Mouse (Mus musculus) testis, postnatal 10 days (tissue): Measurements from ENCODE around the gene Iscu.

Experiments used
- DNase-seq: peaks from one replicate; pipeline ENCODE4 v3.0.0; 2021; ENCODE audit warnings: low spot score

Iscu gene

GRCm38 (mm10) chr5:113772450-113772895 is at the start of gene Iscu, which contains the start of gene Sart3:
Gene Iscu, plus strand, starts transcription at chr5:113772748.
Gene Sart3, minus strand, starts transcription at chr5:113772510.
- peak; percentile 98 for DNase-seq

DNA sequence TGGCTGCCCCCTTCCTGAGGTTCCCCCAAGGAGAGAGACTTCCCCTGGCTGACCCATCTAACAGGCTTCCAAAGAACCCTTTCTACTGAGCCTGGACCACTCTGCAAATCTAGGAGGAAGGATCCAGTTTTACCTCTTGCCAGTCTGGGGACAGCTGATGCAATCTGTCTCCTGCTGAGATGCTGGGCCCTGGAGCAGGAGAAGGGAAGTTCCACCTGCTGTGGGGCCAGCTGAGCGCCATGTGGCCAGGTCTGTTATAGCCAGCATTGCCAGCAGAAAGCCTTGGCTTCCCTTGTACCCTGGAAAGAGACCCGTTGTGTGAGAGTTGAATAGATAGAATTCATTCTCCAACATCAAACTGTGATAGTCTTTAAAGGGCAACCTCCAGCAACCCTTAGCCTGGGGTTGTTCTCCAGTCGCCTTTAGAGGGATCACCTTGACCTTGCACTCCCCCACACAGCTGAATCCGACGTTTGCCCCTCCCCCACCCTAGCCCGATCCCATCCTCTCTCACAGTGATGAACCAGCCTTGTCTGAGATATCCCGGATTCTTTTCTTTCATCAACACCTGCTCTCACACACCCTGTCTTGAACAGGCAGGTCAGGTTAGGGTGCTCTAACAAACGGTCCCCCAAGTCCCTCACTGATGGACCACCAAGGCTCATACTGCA is 48.8 kb upstream of the Iscu start:
- no peak for DNase-seq

DNA sequence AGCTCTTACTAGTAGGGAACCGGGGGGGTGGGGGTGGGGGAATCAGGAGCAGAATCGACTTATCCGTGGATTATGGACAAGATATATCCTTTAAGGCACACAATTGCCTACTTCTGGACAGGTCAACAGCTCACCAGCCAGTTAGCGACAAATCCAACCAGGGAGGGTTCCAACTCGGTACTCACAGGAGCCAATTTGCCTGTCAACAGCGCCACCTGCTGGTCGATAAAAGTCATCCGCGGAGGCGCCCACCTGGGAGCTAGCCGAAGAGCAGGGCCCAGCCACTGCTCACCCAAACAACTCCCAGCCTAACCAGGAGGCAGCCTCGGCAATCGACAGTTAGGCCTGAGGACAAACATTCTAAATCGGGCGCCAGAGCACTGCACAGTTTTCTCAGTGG is 48.1 kb upstream of the Iscu start, which contains the start of gene 1700069L16Rik:
Gene 1700069L16Rik, minus strand, starts transcription at position 327 of the 400 bp plus-strand sequence.
- peak; percentile 91 for DNase-seq

DNA sequence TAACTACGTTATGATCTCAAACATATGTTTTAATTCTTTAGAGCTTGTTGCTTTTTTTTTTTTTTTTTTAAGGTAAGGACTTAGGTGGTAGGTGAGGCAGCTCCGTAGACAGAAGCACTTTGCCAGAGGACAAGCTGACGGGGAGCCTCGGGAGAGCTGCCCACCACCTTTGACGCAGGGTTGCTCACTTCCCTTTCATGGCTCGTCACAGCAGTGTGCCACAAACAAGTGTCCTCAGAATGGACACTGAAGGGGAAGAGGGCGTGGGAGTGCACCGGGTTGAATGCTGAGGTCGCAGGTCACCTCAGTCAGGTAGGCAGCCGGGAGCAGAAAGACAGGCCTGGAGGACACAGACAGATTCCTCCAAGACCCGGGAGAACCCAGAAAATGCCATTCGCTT is 47.1 kb upstream of the Iscu start:
- no peak for DNase-seq

DNA sequence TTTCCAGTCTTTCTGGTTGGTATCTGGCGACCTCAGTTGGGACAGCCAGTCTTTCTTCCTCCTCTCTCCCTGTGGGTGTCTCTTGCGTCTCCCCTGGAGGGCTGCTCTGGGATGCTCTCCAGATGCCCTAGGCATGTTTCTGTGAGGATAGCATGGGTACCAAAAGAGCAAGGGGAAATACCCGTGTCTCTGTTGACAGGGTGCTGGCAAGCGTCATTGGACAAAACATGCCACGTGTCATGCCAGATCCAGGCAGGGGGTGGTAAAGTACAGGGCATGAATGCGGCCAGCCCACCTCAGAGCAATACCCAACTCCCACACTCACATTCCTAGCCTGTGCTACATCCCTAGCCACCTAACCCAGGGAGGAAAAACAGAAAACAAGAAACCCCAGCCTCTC is 45.9 kb upstream of the Iscu start:
- no peak for DNase-seq

DNA sequence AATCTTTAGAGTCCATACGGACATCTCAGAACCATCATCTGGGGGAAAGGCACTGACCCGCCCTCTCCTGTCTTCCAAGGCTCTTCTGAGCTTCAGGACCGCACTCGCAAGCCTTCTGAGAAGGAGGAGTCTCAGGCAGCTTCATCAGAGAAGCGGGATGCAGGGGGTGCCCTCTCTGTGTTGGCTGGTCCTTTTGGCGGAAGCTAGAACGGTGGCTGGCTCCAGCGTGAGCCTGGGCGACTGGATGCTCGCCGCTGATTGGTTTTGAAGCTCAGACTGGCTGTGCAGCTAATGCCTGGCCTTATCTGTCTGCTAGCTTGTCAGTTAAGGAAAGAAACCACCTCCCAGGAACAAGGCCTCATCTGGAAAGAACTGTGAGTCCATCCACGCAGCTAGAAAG is 45.3 kb upstream of the Iscu start:
- DNase-seq: no peak

GRCm38 (mm10) chr5:113728011-113728410 is 44.5 kb upstream of the Iscu start:
- DNase-seq: no peak

DNA sequence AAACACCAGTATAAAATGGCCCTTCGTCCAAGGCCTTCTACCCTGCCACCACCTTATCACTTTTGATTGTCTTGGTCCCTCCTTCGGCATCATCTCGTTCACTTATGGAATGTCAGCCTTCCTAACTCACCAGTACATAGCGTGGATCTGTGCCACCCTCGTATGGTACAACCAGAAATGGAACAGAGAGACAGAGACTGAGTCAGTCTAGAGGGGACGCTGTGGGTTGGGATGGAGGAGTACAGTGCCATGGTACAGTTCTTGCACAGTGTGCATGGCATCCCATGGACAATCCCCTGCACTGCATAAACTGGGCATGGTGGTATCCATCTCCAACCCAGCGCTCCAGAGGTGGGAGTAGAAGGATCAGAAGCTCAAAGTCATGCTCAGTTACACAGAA is 43.9 kb upstream of the Iscu start:
- no peak for DNase-seq

DNA sequence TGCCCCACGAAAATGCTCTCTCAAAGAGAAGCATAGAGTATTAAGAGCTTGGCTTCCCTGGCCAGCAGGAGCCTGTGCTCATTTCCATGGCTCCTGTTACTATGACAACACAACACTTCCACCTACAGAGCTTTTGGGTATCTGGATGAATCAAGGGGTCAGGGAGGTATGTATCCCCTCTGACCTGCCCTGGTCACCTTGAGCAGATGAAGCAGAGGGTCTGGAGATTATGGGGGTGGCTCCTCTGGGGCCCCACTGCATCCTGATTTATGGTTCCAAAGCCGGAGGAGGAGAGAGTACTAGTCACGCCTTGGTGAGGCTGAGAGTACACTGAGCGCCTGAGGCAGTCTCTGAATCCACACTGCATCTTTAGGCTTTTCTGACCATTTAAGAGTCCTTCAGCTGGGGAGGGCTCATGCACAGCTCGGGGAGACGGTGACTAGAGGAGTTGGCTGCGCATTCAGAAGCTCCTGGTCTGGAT is 41.9 kb upstream of the Iscu start:
- DNase-seq: no peak

GRCm38 (mm10) chr5:113731174-113731573 is 41.4 kb upstream of the Iscu start:
- no peak for DNase-seq

DNA sequence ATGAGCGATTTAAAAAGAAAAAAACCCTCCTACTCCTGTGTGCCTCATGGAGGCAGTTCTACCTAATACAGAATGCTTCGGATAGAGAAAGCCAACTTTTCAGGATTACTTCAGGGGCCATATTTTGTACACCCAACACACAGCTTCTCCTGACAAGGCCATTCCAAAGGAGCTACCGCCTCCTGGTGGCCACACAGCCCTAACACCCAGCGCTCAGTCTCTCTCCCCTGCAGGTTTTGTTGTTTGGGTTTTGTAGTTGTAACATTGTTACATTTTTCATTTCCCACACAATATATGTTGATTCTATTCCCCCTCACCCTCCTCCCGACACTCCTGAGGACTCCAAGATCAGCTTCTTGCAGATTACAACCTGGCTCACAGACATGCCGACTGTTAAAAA is 40.4 kb upstream of the Iscu start:
- peak; percentile 82 for DNase-seq

DNA sequence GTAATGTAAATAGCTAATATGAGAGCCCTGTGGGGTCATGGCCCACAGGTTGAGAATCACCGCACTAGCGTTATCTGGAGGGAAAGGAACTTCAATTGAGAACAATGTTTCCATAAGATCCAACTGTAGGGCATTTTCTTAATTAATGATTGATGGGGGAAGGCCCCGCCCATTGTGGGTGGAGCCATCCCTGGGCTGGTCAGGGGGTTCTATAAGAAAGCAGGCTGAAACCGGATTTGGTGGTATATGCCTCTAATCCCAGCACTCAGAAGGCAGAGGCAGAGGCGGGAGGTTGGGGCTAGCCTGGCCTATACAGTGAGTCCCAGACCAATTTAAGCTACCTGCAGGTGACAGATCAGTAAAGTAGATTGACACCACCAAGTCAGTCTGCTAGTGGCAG is 38.2 kb upstream of the Iscu start:
- no peak for DNase-seq

GRCm38 (mm10) chr5:113735023-113735344 is 37.6 kb upstream of the Iscu start:
- no peak for DNase-seq

GRCm38 (mm10) chr5:113735345-113736112 is 37.0 kb upstream of the Iscu start, which contains the start of gene Ficd:
Gene Ficd, plus strand, starts transcription at chr5:113735803.
- peak; percentile 94 for DNase-seq

DNA sequence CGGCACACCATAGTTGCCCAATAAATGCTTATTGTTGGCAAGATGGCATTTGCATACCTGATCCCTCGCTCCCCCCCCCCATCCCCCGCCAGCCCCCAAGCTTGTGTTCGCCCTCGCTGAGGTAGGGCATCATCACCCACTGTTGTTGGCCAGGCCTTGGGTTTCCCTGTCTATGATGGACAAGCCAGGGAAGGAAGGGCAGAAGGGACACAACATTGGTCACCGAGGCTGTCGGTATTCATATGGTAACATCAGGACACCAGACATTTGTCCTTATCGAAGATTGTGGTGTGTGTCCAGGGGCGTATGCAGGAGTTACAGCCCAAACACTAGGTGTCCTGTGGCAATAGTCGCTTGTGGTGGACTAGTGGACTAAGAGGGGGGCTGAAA is 36.4 kb upstream of the Iscu start:
- no peak for DNase-seq

DNA sequence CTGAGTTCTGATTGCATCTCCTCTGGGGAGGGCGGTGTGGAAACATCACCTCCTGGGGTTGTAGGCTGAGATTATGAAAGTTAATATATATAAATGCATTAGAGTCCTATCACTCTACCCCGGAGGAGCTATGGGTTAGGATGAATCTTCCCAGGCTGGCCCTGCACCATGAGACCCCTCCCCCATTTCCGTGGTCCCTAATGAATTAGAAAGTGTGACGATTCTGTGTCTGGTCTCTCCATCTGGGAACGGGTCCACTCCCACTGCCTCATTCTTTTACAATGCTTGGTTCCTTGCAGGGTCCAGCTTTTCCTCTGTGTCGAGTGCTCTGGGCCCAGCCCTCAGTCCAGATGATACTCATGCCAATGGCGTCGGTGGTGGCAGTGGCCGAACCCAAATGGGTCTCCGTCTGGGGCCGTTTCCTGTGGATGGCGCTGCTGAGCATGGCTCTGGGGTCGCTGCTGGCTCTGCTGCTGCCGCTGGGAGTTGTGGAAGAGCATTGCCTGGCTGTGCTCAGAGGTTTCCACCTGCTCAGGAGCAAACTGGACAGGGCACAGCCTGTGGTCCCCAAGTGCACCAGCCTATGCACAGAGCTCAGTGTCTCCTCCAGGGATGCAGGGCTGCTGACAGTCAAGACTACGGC is 35.9 kb upstream of the Iscu start:
- peak; percentile 69 for DNase-seq

DNA sequence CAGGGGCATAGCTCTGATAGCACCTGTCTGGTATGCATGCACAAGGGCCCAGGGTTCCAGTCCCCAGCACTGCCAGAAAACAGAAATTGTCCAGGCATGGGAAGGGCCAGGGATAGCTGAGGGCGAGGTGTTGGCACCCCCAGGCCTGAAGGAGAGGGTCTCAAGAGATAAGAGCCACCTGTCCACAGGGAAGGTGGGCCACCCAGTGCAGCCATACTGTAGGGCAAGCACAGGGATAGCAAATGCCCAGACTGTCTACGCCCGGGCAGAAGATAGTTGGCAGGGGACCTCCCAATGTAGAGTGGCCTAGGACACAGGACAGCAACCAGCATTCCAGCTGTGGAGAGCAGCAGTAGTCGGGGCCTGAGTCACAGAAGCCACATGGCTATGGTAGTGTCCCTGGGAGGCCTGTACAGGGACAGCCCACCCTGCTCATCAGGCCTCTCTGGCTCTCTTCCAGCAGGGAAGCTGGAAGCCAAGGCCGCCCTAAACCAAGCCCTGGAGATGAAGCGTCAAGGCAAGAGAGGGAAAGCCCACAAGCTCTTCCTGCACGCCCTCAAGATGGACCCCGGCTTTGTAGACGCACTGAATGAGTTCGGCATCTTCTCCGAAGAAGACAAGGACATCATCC is 34.8 kb upstream of the Iscu start:
- no peak for DNase-seq

- DNase-seq: no peak
Measured at GRCm38 (mm10) chr5:113747629-113748028, 24.9 kb upstream of the Iscu start.

- no peak for DNase-seq
Measured at GRCm38 (mm10) chr5:113748556-113749331, 23.8 kb upstream of the Iscu start.

DNA sequence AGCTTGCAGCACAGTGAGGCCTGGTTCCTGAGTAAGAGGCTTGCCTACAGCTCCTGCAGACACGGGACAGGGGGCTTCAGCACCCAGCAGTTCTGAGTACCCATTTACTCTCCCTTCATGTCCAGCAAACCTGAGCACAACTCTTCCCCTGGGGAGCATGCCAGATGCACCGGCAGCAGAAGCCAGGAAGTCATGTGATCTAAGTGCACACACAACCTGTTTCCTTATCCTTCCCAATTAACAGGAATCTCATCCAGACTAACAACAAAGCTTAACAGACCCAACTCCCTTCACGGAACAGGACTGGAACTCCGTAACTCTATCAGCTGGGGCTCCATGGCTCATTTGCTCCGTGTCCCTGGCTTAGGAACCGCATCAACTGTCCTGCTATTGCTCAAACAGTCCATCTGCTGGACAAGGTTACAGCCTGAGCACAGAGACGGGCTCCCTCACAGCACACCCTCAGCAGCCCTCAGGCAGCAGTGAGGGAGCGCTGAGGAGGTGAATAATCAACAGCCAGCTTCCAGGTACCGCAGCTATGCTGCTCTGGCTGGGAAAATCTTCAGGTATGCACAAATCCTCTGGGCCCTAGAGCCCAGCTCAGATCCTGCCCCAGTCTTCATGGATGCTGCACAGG is 20.9 kb upstream of the Iscu start:
- DNase-seq: no peak
